Mouse (Mus musculus) heart, postnatal 0 days (tissue): ENCODE data around the gene Vwa2.

ENCODE experiments used
- CTCF ChIP-seq: IDR thresholded peaks from 2 replicates; pipeline ENCODE4 v1.5.1; 2016; ENCODE audit warnings: antibody characterized with exemption, control low read depth, low read depth
- EP300 ChIP-seq: IDR thresholded peaks from 2 replicates; pipeline ENCODE4 v1.6.1; 2016; ENCODE audit warnings: antibody characterized with exemption, low read depth

- TF ChIP-seq CTCF (no peak), EP300 (no peak)
These were observed 81.8 kb downstream of the Vwa2 start for GRCm38 (mm10) chr19:56955568-56956513.
